Mouse (Mus musculus) midbrain, postnatal 0 days (tissue): ENCODE results near the gene Nlrc3. TPM values are rescaled to one million over a fixed set of nuclear protein-coding genes. Genes with fewer than 3 reads are reported as not detected.

Experiments used
- ATAC-seq: fragments of 200-750 bp; cut with Nextera tagmentation; 2 replicates; pipeline ENCODE4 v1.8.0; 2017; ENCODE audit warnings: moderate number of reproducible peaks, mild to moderate bottlenecking, moderate TSS enrichment, moderate library complexity; ENCODE audit not compliant: low FRiP score
- DNase-seq: peaks from one replicate; pipeline ENCODE4 v3.0.0-alpha.2; 2015; ENCODE audit warnings: low spot score
- H3K27ac ChIP-seq: fragments of 300-500 bp; sonication (generic); 2 replicates; pipeline ENCODE4 v1.5.1; 2014; ENCODE audit warnings: low read depth, mild to moderate bottlenecking, low read length, mixed read lengths
- H3K27me3 ChIP-seq: fragments of 300-500 bp; sonication (generic); 2 replicates; pipeline ENCODE4 v1.6.1; 2014; ENCODE audit warnings: low read length, control low read depth, mixed read lengths; ENCODE audit not compliant: insufficient read depth
- H3K36me3 ChIP-seq: fragments of 300-500 bp; sonication (generic); 2 replicates; pipeline ENCODE4 v1.6.1; 2014; ENCODE audit warnings: low read length, control low read depth, mixed read lengths; ENCODE audit not compliant: insufficient read depth
- H3K4me1 ChIP-seq: fragments of 300-500 bp; sonication (generic); 2 replicates; pipeline ENCODE4 v1.6.1; 2014; ENCODE audit warnings: mild to moderate bottlenecking, control low read depth, antibody characterized with exemption, low read length, mixed read lengths; ENCODE audit not compliant: insufficient read depth
- H3K4me2 ChIP-seq: fragments of 300-500 bp; sonication (generic); 2 replicates; pipeline ENCODE4 v1.6.1; 2014; ENCODE audit warnings: low read depth, mild to moderate bottlenecking, low read length, mixed read lengths; ENCODE audit not compliant: poor library complexity, severe bottlenecking
- H3K4me3 ChIP-seq: fragments of 300-500 bp; sonication (generic); 2 replicates; pipeline ENCODE4 v1.5.1; 2014; ENCODE audit warnings: low read depth, mild to moderate bottlenecking, low read length, moderate library complexity
- H3K9ac ChIP-seq: fragments of 300-500 bp; sonication (generic); replicated peaks from 2 replicates; pipeline ENCODE4 v1.6.1; 2014; ENCODE audit warnings: mild to moderate bottlenecking, low read length, moderate library complexity, mixed read lengths; ENCODE audit not compliant: poor library complexity, severe bottlenecking
- H3K9me3 ChIP-seq: fragments of 300-500 bp; sonication (generic); 2 replicates; pipeline ENCODE4 v1.6.1; 2016; ENCODE audit warnings: low read length, control low read depth
- CTCF ChIP-seq: IDR thresholded peaks from 2 replicates; pipeline ENCODE4 v1.5.1; 2016; ENCODE audit warnings: antibody characterized with exemption, mild to moderate bottlenecking
- WGBS: fragments of 180-500 bp; shearing (Covaris S2); extraction: QIAGEN DNeasy Blood & Tissue Kit; methylation state at CpG from one replicate; pipeline ENCODE4 v1.1.7; 2014; 5-methylcytosine and 5-hydroxymethylcytosine counted together
- microRNA-seq: library from miRNA; unstranded; fragments of <30 nt; microRNA quantifications from one replicate; pipeline ENCODE4, GENCODE M21; 2016; ENCODE audit warnings: borderline number of aligned reads
- polyA plus RNA-seq: library from polyadenylated mRNA; unstranded; fragments of >200 nt; fragmentation: Nextera tagmentation; extraction: Ambion mirVana; gene quantifications from 2 replicates; pipeline ENCODE4 v1.2.1, GENCODE M21; 2015
- total RNA-seq: library from RNA; depleted of rRNA; stranded (reverse); fragments of >200 nt; gene quantifications from 2 replicates; pipeline ENCODE4 v1.2.3, GENCODE M21; 2014; rRNA removed

The Nlrc3 gene
- total and polyA plus RNA-seq, 2 experiments from 2014 or later: 0.47 to 0.93 TPM

- 91% methylated on average over 1 of the region's 1 CpGs for WGBS
- no peaks in the 10 kb centered on the region for H3K9me3 ChIP-seq
- H3K36me3 ChIP-seq: peaks cover 55% of the 10 kb centered on the region
- DNase-seq (no peak), ATAC-seq (no peak)
- TF ChIP-seq CTCF: no peak
- H3K27ac ChIP-seq: no peak overlapping the region
- no peaks in the 10 kb centered on the region for H3K4me1 ChIP-seq
- no peak overlapping the region for H3K4me2 ChIP-seq
- H3K27me3 ChIP-seq: no peaks in the 10 kb centered on the region
- H3K9ac ChIP-seq: no peak overlapping the region
- H3K4me3 ChIP-seq: no peak overlapping the region
These were observed 79.9 kb downstream of the Nlrc3 start for GRCm38 (mm10) chr16:3896553-3896952.

- no peak overlapping the region for H3K4me3 ChIP-seq
- no peak overlapping the region for H3K27ac ChIP-seq
- no peak overlapping the region for H3K9ac ChIP-seq
- 88% methylated on average over 6 of the region's 6 CpGs for WGBS
- H3K27me3 ChIP-seq: no peaks in the 10 kb centered on the region
- no peak for DNase-seq
- TF ChIP-seq CTCF: no peak
- H3K9me3 ChIP-seq: no peaks in the 10 kb centered on the region
- no peak for ATAC-seq
- H3K36me3 ChIP-seq: peaks cover 50% of the 10 kb centered on the region
- no peaks in the 10 kb centered on the region for H3K4me1 ChIP-seq
- no peak overlapping the region for H3K4me2 ChIP-seq
These were observed 80.4 kb downstream of the Nlrc3 start for GRCm38 (mm10) chr16:3896046-3896445.

GRCm38 (mm10) chr16:3895173-3895792 is 81.1 kb downstream of the Nlrc3 start:
- Histone ChIP-seq H3K4me3 (no peak overlapping the region), H3K9ac (no peak overlapping the region), H3K9me3 (no peaks in the 10 kb centered on the region), H3K4me1 (no peaks in the 10 kb centered on the region), H3K27me3 (no peaks in the 10 kb centered on the region), H3K27ac (no peak overlapping the region), H3K4me2 (no peak overlapping the region), H3K36me3 (peaks cover 43% of the 10 kb centered on the region)
- no peak for TF ChIP-seq CTCF
- DNase-seq (peak; percentile 2), ATAC-seq (no peak)
- WGBS: 85% methylated on average over 9 of the region's 9 CpGs

Small RNA genes within 50 kb of the gene (microRNA-seq; reads per million reads assigned to microRNA genes)
- not detected for gene Gm23493

Other genes with a start within 250 kb of the Nlrc3 start
- 22.9 and 27.9 TPM in 2 replicates for gene Zfp263, start 232.5 kb downstream of the Nlrc3 start, total RNA-seq
- 36.2 and 39.4 TPM in 2 replicates for gene Zfp263, start 232.5 kb downstream of the Nlrc3 start, polyA plus RNA-seq
- gene Olfr15, start 145.8 kb downstream of the Nlrc3 start, total RNA-seq: not detected in 2 replicates
- not detected in 2 replicates for gene Olfr15, start 145.8 kb downstream of the Nlrc3 start, polyA plus RNA-seq
- 3.8 and 4.0 TPM in 2 replicates for gene Zfp174, start 129.4 kb downstream of the Nlrc3 start, total RNA-seq
- 1.9 and 2.0 TPM in 2 replicates for gene Zfp174, start 129.4 kb downstream of the Nlrc3 start, polyA plus RNA-seq
- gene Naa60, start 104.3 kb downstream of the Nlrc3 start, total RNA-seq: 87.9 and 95.8 TPM in 2 replicates
- gene Naa60, start 104.3 kb downstream of the Nlrc3 start, polyA plus RNA-seq: 102 and 106 TPM in 2 replicates
- gene Zfp597, start 92.1 kb downstream of the Nlrc3 start, total RNA-seq: 43.4 and 53.9 TPM in 2 replicates
- gene Zfp597, start 92.1 kb downstream of the Nlrc3 start, polyA plus RNA-seq: 12.6 and 14.9 TPM in 2 replicates
- gene Gm20695, start 92.0 kb downstream of the Nlrc3 start, total RNA-seq: 0.93 TPM in 1 of 2 replicates, not detected in the other
- gene Gm20695, start 92.0 kb downstream of the Nlrc3 start, polyA plus RNA-seq: 1.6 and 2.8 TPM in 2 replicates
- 8.9 and 9.9 TPM in 2 replicates for gene 1700037C18Rik, start 67.9 kb downstream of the Nlrc3 start, total RNA-seq
- gene 1700037C18Rik, start 67.9 kb downstream of the Nlrc3 start, polyA plus RNA-seq: 13.3 and 13.4 TPM in 2 replicates
- gene Cluap1, start 67.8 kb downstream of the Nlrc3 start, total RNA-seq: 24.7 and 30.1 TPM in 2 replicates
- 44.9 and 49.6 TPM in 2 replicates for gene Cluap1, start 67.8 kb downstream of the Nlrc3 start, polyA plus RNA-seq
- gene Slx4, start 27.1 kb upstream of the Nlrc3 start, total RNA-seq: 48.4 and 61.4 TPM in 2 replicates
- 19.3 and 20.2 TPM in 2 replicates for gene Slx4, start 27.1 kb upstream of the Nlrc3 start, polyA plus RNA-seq
- gene Dnase1, start 60.3 kb upstream of the Nlrc3 start, total RNA-seq: not detected in 2 replicates
- 2.0 and 3.3 TPM in 2 replicates for gene Dnase1, start 60.3 kb upstream of the Nlrc3 start, polyA plus RNA-seq
- 37.7 and 50.3 TPM in 2 replicates for gene Trap1, start 101.2 kb upstream of the Nlrc3 start, total RNA-seq
- gene Trap1, start 101.2 kb upstream of the Nlrc3 start, polyA plus RNA-seq: 45.0 and 53.1 TPM in 2 replicates
- gene Crebbp, start 237.4 kb upstream of the Nlrc3 start, total RNA-seq: 61.0 and 66.2 TPM in 2 replicates
- 25.2 and 29.3 TPM in 2 replicates for gene Crebbp, start 237.4 kb upstream of the Nlrc3 start, polyA plus RNA-seq